Mouse (Mus musculus) neural tube, embryonic 14.5 days (tissue): ENCODE results near the gene Nlrp4e. TPM values are rescaled to one million over a fixed set of nuclear protein-coding genes. Genes with fewer than 3 reads are reported as not detected.
"Not testable (repeated sequence)": the region's sequence is repeated elsewhere in the genome, so short reads cannot be mapped to it uniquely, and the experiment has no call there.

ENCODE experiments used
- ATAC-seq: fragments of 200-750 bp; cut with Nextera tagmentation; 2 replicates; pipeline ENCODE4 v1.8.0; 2017; ENCODE audit warnings: low read depth, mild to moderate bottlenecking, moderate TSS enrichment, moderate library complexity
- H3K27ac ChIP-seq: fragments of 300-500 bp; sonication (generic); 2 replicates; pipeline ENCODE4 v1.5.1; 2014; ENCODE audit warnings: low read depth, mild to moderate bottlenecking, control low read depth, low read length, moderate library complexity, mixed read lengths
- H3K27me3 ChIP-seq: fragments of 300-500 bp; sonication (generic); 2 replicates; pipeline ENCODE4 v1.6.1; 2014; ENCODE audit warnings: low read length; ENCODE audit not compliant: control insufficient read depth, insufficient read depth
- H3K36me3 ChIP-seq: fragments of 300-500 bp; sonication (generic); 2 replicates; pipeline ENCODE4 v1.6.1; 2014; ENCODE audit warnings: low read length, mixed read lengths; ENCODE audit not compliant: control insufficient read depth, insufficient read depth
- H3K4me1 ChIP-seq: fragments of 300-500 bp; sonication (generic); 2 replicates; pipeline ENCODE4 v1.6.1; 2014; ENCODE audit warnings: low read length; ENCODE audit not compliant: control insufficient read depth, insufficient read depth
- H3K4me2 ChIP-seq: fragments of 300-500 bp; sonication (generic); 2 replicates; pipeline ENCODE4 v1.6.1; 2014; ENCODE audit warnings: mild to moderate bottlenecking, low read depth, low read length, control low read depth
- H3K4me3 ChIP-seq: fragments of 300-500 bp; sonication (generic); 2 replicates; pipeline ENCODE4 v1.5.1; 2014; ENCODE audit warnings: low read depth, low read length, control low read depth, mixed read lengths
- H3K9ac ChIP-seq: fragments of 300-500 bp; sonication (generic); replicated peaks from 2 replicates; pipeline ENCODE4 v1.6.1; 2014; ENCODE audit warnings: low read depth, mild to moderate bottlenecking, control low read depth, low read length, mixed read lengths
- H3K9me3 ChIP-seq: fragments of 300-500 bp; sonication (generic); 2 replicates; pipeline ENCODE4 v1.6.1; 2016; ENCODE audit warnings: low read length; ENCODE audit not compliant: control insufficient read depth
- WGBS: fragments of 180-500 bp; shearing (Covaris S2); extraction: QIAGEN DNeasy Blood & Tissue Kit; methylation state at CpG from one replicate; pipeline ENCODE4 v1.1.7; 2014; 5-methylcytosine and 5-hydroxymethylcytosine counted together
- microRNA-seq: library from miRNA; unstranded; fragments of <30 nt; microRNA quantifications from one replicate; pipeline ENCODE4, GENCODE M21; 2016
- polyA plus RNA-seq: library from polyadenylated mRNA; unstranded; fragments of >200 nt; fragmentation: Nextera tagmentation; extraction: Ambion mirVana; gene quantifications from 2 replicates; pipeline ENCODE4 v1.2.1, GENCODE M21; 2014

The Nlrp4e gene
- not detected in 2 replicates for polyA plus RNA-seq

DNA sequence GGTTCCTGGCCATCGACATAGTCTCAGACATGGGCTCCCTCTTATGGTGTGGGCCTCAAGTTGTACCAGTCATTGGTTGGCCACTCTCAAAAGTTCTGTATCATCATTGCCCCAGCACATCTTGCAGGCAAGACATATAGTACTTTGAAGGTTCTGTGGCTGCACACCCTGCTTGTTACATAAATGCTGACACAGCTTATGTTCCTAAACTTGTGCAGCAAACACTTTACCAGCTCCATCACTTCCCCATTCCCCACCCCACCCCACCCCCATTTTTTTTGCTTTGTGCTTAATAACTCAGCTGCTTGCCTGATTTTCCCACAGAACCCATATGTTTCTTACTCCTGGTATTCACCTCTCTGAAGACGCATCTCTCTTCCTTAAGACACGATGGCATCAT, at the start of gene Nlrp4e:
Gene Nlrp4e, plus strand, starts transcription at position 301 of the 400 bp plus-strand sequence.
- not testable (repeated sequence) for H3K4me2 ChIP-seq, ATAC-seq, H3K36me3 ChIP-seq, H3K27ac ChIP-seq, H3K27me3 ChIP-seq, H3K4me3 ChIP-seq, H3K9me3 ChIP-seq, H3K4me1 ChIP-seq, H3K9ac ChIP-seq
- WGBS: 87% methylated on average over 3 of the region's 3 CpGs

DNA sequence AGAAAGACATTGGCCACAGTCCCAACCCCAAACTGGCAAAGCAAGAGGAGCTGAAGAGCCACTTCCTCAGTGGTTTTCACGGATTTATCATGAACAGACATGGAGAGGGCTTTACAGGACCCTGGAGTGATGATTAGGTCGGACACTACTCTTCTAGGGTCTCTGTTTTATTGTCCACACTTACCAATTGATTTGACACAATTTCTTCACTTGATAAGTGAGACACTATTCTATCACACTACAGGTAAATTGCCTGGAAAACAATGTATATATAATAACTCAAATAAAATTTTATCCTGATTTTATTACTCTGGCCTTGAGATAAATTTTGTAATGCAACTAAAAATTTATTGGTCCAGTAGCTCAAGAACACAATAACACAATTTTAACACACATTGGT, 49.4 kb upstream of the Nlrp4e start, which contains the start of gene Vmn1r166:
Gene Vmn1r166, minus strand, starts transcription at position 101 of the 400 bp plus-strand sequence.
- not testable (repeated sequence) for ATAC-seq, H3K4me2 ChIP-seq, H3K4me3 ChIP-seq, H3K27ac ChIP-seq, H3K9ac ChIP-seq, H3K9me3 ChIP-seq, H3K4me1 ChIP-seq, H3K27me3 ChIP-seq, H3K36me3 ChIP-seq
- WGBS: no CpG with 5 or more reads among the region's 2 CpGs

DNA sequence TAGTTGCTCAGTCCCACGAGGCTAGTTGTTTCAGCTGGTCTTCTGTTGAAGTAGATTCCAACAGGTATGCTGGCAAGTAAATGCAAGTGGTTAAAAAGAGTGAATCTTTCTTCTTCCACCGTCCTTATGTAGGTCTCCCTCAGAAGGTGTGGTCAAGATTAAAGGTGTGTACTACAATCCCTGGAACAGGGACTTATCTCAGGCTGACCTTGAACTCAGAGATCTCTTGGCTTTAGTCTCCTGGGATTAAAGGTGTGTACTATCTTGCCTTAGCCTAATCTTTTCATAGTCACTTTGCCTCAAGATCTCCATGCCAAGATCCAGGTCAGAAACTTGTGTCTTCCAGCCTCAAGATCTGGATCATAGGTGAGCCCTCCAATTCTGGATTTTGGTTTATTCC, 22.2 kb upstream of the Nlrp4e start, which contains the start of gene Gm6902:
Gene Gm6902, minus strand, starts transcription at position 101 of the 400 bp plus-strand sequence.
- H3K9me3 ChIP-seq, H3K4me2 ChIP-seq, ATAC-seq, H3K36me3 ChIP-seq, H3K27me3 ChIP-seq, H3K4me1 ChIP-seq, H3K27ac ChIP-seq, H3K9ac ChIP-seq, H3K4me3 ChIP-seq: not testable (repeated sequence)
- no CpG with 5 or more reads among the region's 2 CpGs for WGBS

DNA sequence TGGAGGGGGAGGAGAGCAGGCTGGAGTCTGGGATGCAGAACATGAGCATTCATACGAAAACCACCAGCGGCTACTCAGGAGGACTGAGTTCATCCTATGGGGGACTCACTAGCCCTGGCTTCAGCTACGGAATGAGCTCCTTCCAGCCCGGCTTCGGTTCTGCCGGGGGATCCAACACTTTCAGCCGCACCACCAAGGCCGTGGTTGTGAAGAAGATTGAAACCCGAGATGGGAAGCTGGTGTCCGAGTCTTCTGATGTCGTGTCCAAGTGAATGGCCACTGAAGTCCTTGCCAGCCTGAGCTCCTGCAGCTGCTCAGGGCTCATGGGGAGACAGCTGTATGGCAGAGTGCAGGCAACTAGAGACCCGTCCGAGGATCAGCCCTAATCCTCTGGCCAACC, 57.3 kb downstream of the Nlrp4e start:
- H3K4me2 ChIP-seq, H3K4me3 ChIP-seq, H3K4me1 ChIP-seq, H3K9ac ChIP-seq, H3K27me3 ChIP-seq, ATAC-seq, H3K27ac ChIP-seq, H3K36me3 ChIP-seq: not testable (repeated sequence)
- H3K9me3 ChIP-seq: peaks cover 11% of the 10 kb centered on the region
- WGBS: 96% methylated on average over 11 of the region's 13 CpGs

DNA sequence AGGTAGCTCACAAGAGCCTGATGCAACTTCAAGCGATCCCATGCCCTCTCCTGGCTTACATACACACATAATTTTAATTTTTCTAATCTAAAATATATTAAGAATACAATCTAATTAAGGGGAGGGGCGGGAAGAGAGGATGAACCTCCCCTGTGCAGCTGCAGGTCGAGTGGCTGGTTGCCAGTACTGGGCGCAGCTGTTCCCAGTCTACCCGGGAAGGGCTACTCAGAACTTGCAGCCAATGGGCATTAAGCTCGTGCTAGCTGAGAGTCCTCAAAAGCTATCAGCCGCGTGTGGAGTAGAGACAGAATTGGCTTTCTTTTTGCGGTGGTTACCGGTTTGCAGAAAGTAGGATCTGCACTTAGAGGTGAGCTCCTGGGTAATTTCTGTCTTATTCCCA, 84.6 kb downstream of the Nlrp4e start, which contains the start of gene Nlrp5:
Gene Nlrp5, plus strand, starts transcription at position 301 of the 400 bp plus-strand sequence.
- Histone ChIP-seq H3K27me3 (no peaks in the 10 kb centered on the region), H3K4me1 (no peaks in the 10 kb centered on the region), H3K4me2 (no peak within 1 kb of the TSS), H3K9me3 (peaks cover 16% of the 10 kb centered on the region), H3K36me3 (no peaks in the 10 kb centered on the region), H3K27ac (no peak within 1 kb of the TSS), H3K4me3 (no peak within 1 kb of the TSS), H3K9ac (no peak within 1 kb of the TSS)
- no peak for ATAC-seq
- 76% methylated on average over 10 of the region's 10 CpGs for WGBS

Small RNA genes within 50 kb of the gene (microRNA-seq; reads per million reads assigned to microRNA genes)
- gene Gm25196: not detected

Other genes with a start within 250 kb of the Nlrp4e start
- not detected in 2 replicates for gene Vmn1r163, start 245.7 kb upstream of the Nlrp4e start, polyA plus RNA-seq
- gene Gm8720, start 233.7 kb upstream of the Nlrp4e start, polyA plus RNA-seq: not detected in 2 replicates
- gene Gm10662, start 156.7 kb upstream of the Nlrp4e start, polyA plus RNA-seq: not detected in 2 replicates
- gene Vmn1r165, start 83.9 kb upstream of the Nlrp4e start, polyA plus RNA-seq: not detected in 2 replicates
- not detected in 2 replicates for gene Vmn1r166, start 49.5 kb upstream of the Nlrp4e start, polyA plus RNA-seq
- not detected in 2 replicates for gene Gm6902, start 22.3 kb upstream of the Nlrp4e start, polyA plus RNA-seq
- not detected in 2 replicates for gene Nlrp5, start 84.7 kb downstream of the Nlrp4e start, polyA plus RNA-seq
- gene Vmn1r167, start 206.0 kb downstream of the Nlrp4e start, polyA plus RNA-seq: not detected in 2 replicates
- not detected in 2 replicates for gene Vmn1r168, start 238.5 kb downstream of the Nlrp4e start, polyA plus RNA-seq